ENCODE assay signal across 11 mouse cellular contexts in genomic region chr2:30893399-30893798, GRCm38 (mm10). TPM values are rescaled to one million over a fixed set of nuclear protein-coding genes. Genes with fewer than 3 reads are reported as not detected.
A peak's percentile ranks its signal among the peaks of the same experiment; 100 is the strongest.
DNase-seq lines count a peak whose midpoint lies in the region; ATAC-seq and TF ChIP-seq lines count a peak whose summit lies in the region.
"Had no signal": no experiment of that assay in that cellular context is flagged by ENCODE, and none has a peak within 500 bp of the region (broad histone marks: within the 10 kb centered on the region; RNA-seq: fewer than 3 reads in every experiment).

No protein-coding gene starts in this region.

- ATAC-seq in megakaryocyte, adult 5-6 weeks (ENCODE audit: poor library complexity, severe bottlenecking), result no peak
- ATAC-seq in hindbrain, embryonic 12.5 days (ENCODE audit: low FRiP score), result no peak

- TF ChIP-seq CTCF in liver, adult 2 months (IDR thresholded peaks at IDR 0.05; ENCODE audit: low read depth, low read length), result peak; percentile 55

- H3K9ac ChIP-seq in liver, adult 2 months (ENCODE audit: low read depth, low read length), result no peak overlapping the region
- no peak overlapping the region for H3K9ac ChIP-seq in hindbrain, embryonic 12.5 days

- H3K4me3 ChIP-seq in embryonic facial prominence, embryonic 10.5 days, result no peak overlapping the region
- no peak overlapping the region for H3K4me3 ChIP-seq in liver, adult 2 months (ENCODE audit: insufficient read depth, low read depth, low read length)
- no peak overlapping the region for H3K4me3 ChIP-seq in hindbrain, embryonic 12.5 days
- H3K4me3 ChIP-seq: left cerebral cortex, adult 2 months had no signal

- H3K4me1 ChIP-seq in embryonic facial prominence, embryonic 10.5 days, result peaks cover 52% of the 10 kb centered on the region
- peaks cover 16% of the 10 kb centered on the region for H3K4me1 ChIP-seq in liver, adult 2 months (ENCODE audit: control insufficient read depth, insufficient read depth, low read length)
- peaks cover 4% of the 10 kb centered on the region for H3K4me1 ChIP-seq in hindbrain, embryonic 12.5 days

- TF ChIP-seq POLR2A in liver, adult 2 months (IDR thresholded peaks at IDR 0.05; ENCODE audit: extremely low read depth, insufficient read depth, low read length), result no peak

- H3K79me2 ChIP-seq in liver, adult 2 months (ENCODE audit: control insufficient read depth, insufficient read depth, low read length), result no peaks in the 10 kb centered on the region

- no peak overlapping the region for H3K4me2 ChIP-seq in hindbrain, embryonic 12.5 days (replicated peaks)

- intact Hi-C loops in gastrocnemius, postnatal 14 days (cut with DNase I; ENCODE audit: low total_unique reads), result no loop called here
- intact Hi-C loops in gastrocnemius, postnatal 36 days (cut with DNase I), result no loop called here

- peaks cover 4% of the 10 kb centered on the region for H3K36me3 ChIP-seq in embryonic facial prominence, embryonic 10.5 days (replicated peaks)
- H3K36me3 ChIP-seq in liver, adult 2 months (ENCODE audit: control insufficient read depth, insufficient read depth, low read length), result no peaks in the 10 kb centered on the region
- no peaks in the 10 kb centered on the region for H3K36me3 ChIP-seq in hindbrain, embryonic 12.5 days

- 26% methylated on average over 6 of the region's 6 CpGs for WGBS in embryonic facial prominence, embryonic 10.5 days
- WGBS in liver, adult 2 months, result 10% methylated on average over 6 of the region's 6 CpGs
- 23% methylated on average over 6 of the region's 6 CpGs for WGBS in hindbrain, embryonic 12.5 days

- no peaks in the 10 kb centered on the region for H3K9me3 ChIP-seq in embryonic facial prominence, embryonic 10.5 days
- H3K9me3 ChIP-seq in hindbrain, embryonic 12.5 days (replicated peaks), result no peaks in the 10 kb centered on the region

- peak; percentile 45 for DNase-seq in gastrocnemius, postnatal 14 days
- no peak for DNase-seq in gastrocnemius, postnatal 36 days
- peak; percentile 66 for DNase-seq in R1 (ENCODE audit: low read depth, low spot score)
- no peak for DNase-seq in embryonic facial prominence, embryonic 10.5 days (ENCODE audit: low spot score)
- peak; percentile 98 for DNase-seq in liver, adult 2 months (ENCODE audit: extremely low read depth, low read depth, low spot score)
- DNase-seq in layer of hippocampus, adult 18-20 months (ENCODE audit: low spot score in 2 of 2), result no peak
- DNase-seq: cerebellum, postnatal 10 days had no signal

- H3K27ac ChIP-seq in embryonic facial prominence, embryonic 10.5 days (replicated peaks), result peak overlapping the region; percentile 45; the same call in 1 of the 2 replicates
- peak overlapping the region; percentile 49; the same call in 1 of the 2 replicates for H3K27ac ChIP-seq in liver, adult 2 months (replicated peaks; ENCODE audit: insufficient read depth, low read depth, low read length)
- H3K27ac ChIP-seq in hindbrain, embryonic 12.5 days, result no peak overlapping the region
- H3K27ac ChIP-seq: left cerebral cortex, adult 2 months had no signal

- H3K27me3 ChIP-seq in embryonic facial prominence, embryonic 10.5 days (replicated peaks; ENCODE audit: low read depth, poor library complexity, severe bottlenecking), result peaks cover 7% of the 10 kb centered on the region; the same call in 1 of the 2 replicates
- no peaks in the 10 kb centered on the region for H3K27me3 ChIP-seq in liver, adult 2 months (ENCODE audit: control insufficient read depth, insufficient read depth, low read length)
- no peaks in the 10 kb centered on the region; the same call in 1 of the 2 replicates for H3K27me3 ChIP-seq in hindbrain, embryonic 12.5 days

RNA-seq across cellular contexts. Expression of gene Ptges, which starts 36.3 kb away (rescaled TPM):
- total RNA-seq in gastrocnemius, postnatal 14 days (2021), result 1 to 10 TPM; 6.3 to 9.7 TPM
- total RNA-seq in gastrocnemius, postnatal 36 days (2021), result 1 to 10 TPM; 3.0 to 6.5 TPM
- 10.2 and 10.3 TPM in 2 replicates for polyA plus RNA-seq in embryonic facial prominence, embryonic 10.5 days (2016; fragmentation: Nextera tagmentation; extraction: Ambion mirVana)
- total RNA-seq in liver, adult 2 months (2014; rRNA removed), result 0.07 and 0.09 TPM in 2 replicates
- 0.17 and 0.60 TPM in 2 replicates for polyA plus RNA-seq in liver, adult 2 months (2012; rRNA removed)
- total RNA-seq in megakaryocyte, adult 5-6 weeks (2015), result 0.67 and 2.6 TPM in 2 replicates
- 0.77 and 3.9 TPM in 2 replicates for total RNA-seq in megakaryocyte, adult 5-6 weeks (2017)
- 1 to 10 TPM; 2.5 to 5.2 TPM for total RNA-seq in layer of hippocampus, adult 18-20 months (2021)
- 4.7 and 7.1 TPM in 2 replicates for polyA plus RNA-seq in hindbrain, embryonic 12.5 days (2016; fragmentation: Nextera tagmentation; extraction: Ambion mirVana)

RNA-seq across cellular contexts. Expression of gene Prrx2, which starts 58.6 kb away (rescaled TPM):
- total RNA-seq in gastrocnemius, postnatal 14 days (2021), result 1 to 10 TPM; 2.0 to 3.5 TPM
- total RNA-seq in gastrocnemius, postnatal 36 days (2021), result 1 to 10 TPM; 1.9 to 2.4 TPM
- polyA plus RNA-seq in embryonic facial prominence, embryonic 10.5 days (2016; fragmentation: Nextera tagmentation; extraction: Ambion mirVana), result 87.6 and 94.6 TPM in 2 replicates
- total RNA-seq in liver, adult 2 months (2014; rRNA removed), result not detected in 2 replicates
- 0.32 TPM in 1 of 2 replicates, not detected in the other for polyA plus RNA-seq in liver, adult 2 months (2012; rRNA removed)
- total RNA-seq in megakaryocyte, adult 5-6 weeks (2015), result not detected in 2 replicates
- total RNA-seq in megakaryocyte, adult 5-6 weeks (2017), result not detected in 2 replicates
- 1 to 10 TPM in 1 of 2 experiments, under 1 TPM in 1; 0.94 to 1.9 TPM for total RNA-seq in layer of hippocampus, adult 18-20 months (2021)
- 38.8 and 38.9 TPM in 2 replicates for polyA plus RNA-seq in hindbrain, embryonic 12.5 days (2016; fragmentation: Nextera tagmentation; extraction: Ambion mirVana)
- total RNA-seq: monocyte, adult 5-6 weeks had no signal

RNA-seq across cellular contexts. Expression of gene Tor1b, which starts 59.4 kb away (rescaled TPM):
- total RNA-seq in gastrocnemius, postnatal 14 days (2021), result 10 to 100 TPM; 17.7 to 18.7 TPM
- total RNA-seq in gastrocnemius, postnatal 36 days (2021), result 10 to 100 TPM; 19.0 to 22.7 TPM
- polyA plus RNA-seq in embryonic facial prominence, embryonic 10.5 days (2016; fragmentation: Nextera tagmentation; extraction: Ambion mirVana), result 24.7 and 25.0 TPM in 2 replicates
- 29.1 and 30.9 TPM in 2 replicates for total RNA-seq in liver, adult 2 months (2014; rRNA removed)
- polyA plus RNA-seq in liver, adult 2 months (2012; rRNA removed), result 14.4 and 17.1 TPM in 2 replicates
- 28.1 and 32.7 TPM in 2 replicates for total RNA-seq in megakaryocyte, adult 5-6 weeks (2015)
- 40.3 and 42.6 TPM in 2 replicates for total RNA-seq in megakaryocyte, adult 5-6 weeks (2017)
- total RNA-seq in layer of hippocampus, adult 18-20 months (2021), result 10 to 100 TPM; 32.3 to 38.3 TPM
- 22.9 and 23.2 TPM in 2 replicates for polyA plus RNA-seq in hindbrain, embryonic 12.5 days (2016; fragmentation: Nextera tagmentation; extraction: Ambion mirVana)

Comparison
In these comparisons a context has a peak if more than half of its experiments do, and no peak if none do; other contexts are left out.
1. DNase-seq: peak in gastrocnemius, postnatal 14 days (single experiment), R1 (single experiment) and liver, adult 2 months (single experiment); none in gastrocnemius, postnatal 36 days (0 of 2), embryonic facial prominence, embryonic 10.5 days (single experiment) and layer of hippocampus, adult 18-20 months (0 of 2).